Mouse (Mus musculus): ENCODE measurements around the gene Ptprm. TPM values are rescaled to one million over a fixed set of nuclear protein-coding genes. Genes with fewer than 3 reads are reported as not detected.

Gene Ptprm
- polyA plus RNA-seq, 1 experiment from 2014 or later = 19.7 TPM

- no peak overlapping the region for H3K27ac ChIP-seq (ENCODE audit: low read length)
- 37% methylated on average over 2 of the region's 2 CpGs for WGBS
- H3K9ac ChIP-seq (ENCODE audit: low read depth, low read length) = no peak overlapping the region
- no peak for ATAC-seq
- H3K4me2 ChIP-seq (ENCODE audit: low read length) = no peak overlapping the region
- H3K27me3 ChIP-seq (ENCODE audit: control insufficient read depth, insufficient read depth, low read depth, low read length) = no peaks in the 10 kb centered on the region
- H3K4me1 ChIP-seq (ENCODE audit: control insufficient read depth, insufficient read depth, low read length) = no peaks in the 10 kb centered on the region; the same call in 1 of the 2 replicates
- no peaks in the 10 kb centered on the region for H3K36me3 ChIP-seq (ENCODE audit: control insufficient read depth, insufficient read depth, low read length)
- H3K4me3 ChIP-seq (ENCODE audit: low read depth, low read length) = no peak overlapping the region
- no peaks in the 10 kb centered on the region for H3K9me3 ChIP-seq (replicated peaks; ENCODE audit: control insufficient read depth, low read length, poor library complexity, severe bottlenecking)
Measured at GRCm38 (mm10) chr17:66990761-66991160, 363.5 kb downstream of the Ptprm start.

- Histone ChIP-seq H3K9me3 (replicated peaks; ENCODE audit: control insufficient read depth, low read length, poor library complexity, severe bottlenecking) (no peaks in the 10 kb centered on the region), H3K27me3 (ENCODE audit: control insufficient read depth, insufficient read depth, low read depth, low read length) (no peaks in the 10 kb centered on the region), H3K27ac (ENCODE audit: low read length) (no peak overlapping the region), H3K36me3 (ENCODE audit: control insufficient read depth, insufficient read depth, low read length) (no peaks in the 10 kb centered on the region), H3K4me3 (ENCODE audit: low read depth, low read length) (no peak overlapping the region), H3K4me1 (ENCODE audit: control insufficient read depth, insufficient read depth, low read length) (no peaks in the 10 kb centered on the region; the same call in 1 of the 2 replicates), H3K9ac (ENCODE audit: low read depth, low read length) (no peak overlapping the region), H3K4me2 (ENCODE audit: low read length) (no peak overlapping the region)
- WGBS = 89% methylated on average over 1 of the region's 1 CpGs
- ATAC-seq = no peak
Measured at GRCm38 (mm10) chr17:66988014-66988413, 366.2 kb downstream of the Ptprm start.

GRCm38 (mm10) chr17:66981649-66982048 lies 372.6 kb downstream of the Ptprm start:
- no peaks in the 10 kb centered on the region for H3K27me3 ChIP-seq (ENCODE audit: control insufficient read depth, insufficient read depth, low read depth, low read length)
- 76% methylated on average over 2 of the region's 2 CpGs for WGBS
- H3K4me3 ChIP-seq (ENCODE audit: low read depth, low read length) = no peak overlapping the region
- ATAC-seq = no peak
- H3K36me3 ChIP-seq (ENCODE audit: control insufficient read depth, insufficient read depth, low read length) = no peaks in the 10 kb centered on the region
- H3K27ac ChIP-seq (ENCODE audit: low read length) = no peak overlapping the region
- no peaks in the 10 kb centered on the region for H3K9me3 ChIP-seq (replicated peaks; ENCODE audit: control insufficient read depth, low read length, poor library complexity, severe bottlenecking)
- H3K4me1 ChIP-seq (ENCODE audit: control insufficient read depth, insufficient read depth, low read length) = no peaks in the 10 kb centered on the region
- H3K4me2 ChIP-seq (ENCODE audit: low read length) = no peak overlapping the region
- H3K9ac ChIP-seq (ENCODE audit: low read depth, low read length) = no peak overlapping the region

GRCm38 (mm10) chr17:66979971-66980370 lies 374.3 kb downstream of the Ptprm start:
- Histone ChIP-seq H3K9ac (ENCODE audit: low read depth, low read length) (no peak overlapping the region), H3K4me2 (ENCODE audit: low read length) (no peak overlapping the region), H3K4me3 (ENCODE audit: low read depth, low read length) (no peak overlapping the region), H3K9me3 (replicated peaks; ENCODE audit: control insufficient read depth, low read length, poor library complexity, severe bottlenecking) (no peaks in the 10 kb centered on the region), H3K27ac (ENCODE audit: low read length) (no peak overlapping the region), H3K27me3 (ENCODE audit: control insufficient read depth, insufficient read depth, low read depth, low read length) (no peaks in the 10 kb centered on the region), H3K4me1 (ENCODE audit: control insufficient read depth, insufficient read depth, low read length) (no peaks in the 10 kb centered on the region), H3K36me3 (ENCODE audit: control insufficient read depth, insufficient read depth, low read length) (no peaks in the 10 kb centered on the region)
- no peak for ATAC-seq
- 69% methylated on average over 5 of the region's 5 CpGs for WGBS

GRCm38 (mm10) chr17:66976490-66976889 lies 377.8 kb downstream of the Ptprm start:
- 61% methylated on average over 5 of the region's 5 CpGs for WGBS
- no peaks in the 10 kb centered on the region for H3K27me3 ChIP-seq (ENCODE audit: control insufficient read depth, insufficient read depth, low read depth, low read length)

GRCm38 (mm10) chr17:66972976-66973375 lies 381.3 kb downstream of the Ptprm start:
- 87% methylated on average over 3 of the region's 3 CpGs for WGBS
- H3K4me3 ChIP-seq (ENCODE audit: low read depth, low read length) = no peak overlapping the region
- H3K4me1 ChIP-seq (ENCODE audit: control insufficient read depth, insufficient read depth, low read length) = no peaks in the 10 kb centered on the region
- no peak overlapping the region for H3K27ac ChIP-seq (ENCODE audit: low read length)
- no peak for ATAC-seq
- no peak overlapping the region for H3K9ac ChIP-seq (ENCODE audit: low read depth, low read length)
- no peaks in the 10 kb centered on the region for H3K36me3 ChIP-seq (ENCODE audit: control insufficient read depth, insufficient read depth, low read length)
- no peaks in the 10 kb centered on the region for H3K9me3 ChIP-seq (replicated peaks; ENCODE audit: control insufficient read depth, low read length, poor library complexity, severe bottlenecking)
- H3K27me3 ChIP-seq (ENCODE audit: control insufficient read depth, insufficient read depth, low read depth, low read length) = no peaks in the 10 kb centered on the region
- no peak overlapping the region for H3K4me2 ChIP-seq (ENCODE audit: low read length)

More at GRCm38 (mm10) chr17:66976490-66976889, 377.8 kb downstream of the Ptprm start:
- Histone ChIP-seq H3K36me3 (ENCODE audit: control insufficient read depth, insufficient read depth, low read length) (no peaks in the 10 kb centered on the region), H3K4me3 (ENCODE audit: low read depth, low read length) (no peak overlapping the region), H3K4me1 (ENCODE audit: control insufficient read depth, insufficient read depth, low read length) (no peaks in the 10 kb centered on the region), H3K27ac (ENCODE audit: low read length) (no peak overlapping the region), H3K9me3 (replicated peaks; ENCODE audit: control insufficient read depth, low read length, poor library complexity, severe bottlenecking) (no peaks in the 10 kb centered on the region), H3K4me2 (ENCODE audit: low read length) (no peak overlapping the region), H3K9ac (ENCODE audit: low read depth, low read length) (no peak overlapping the region)
- ATAC-seq = no peak

- H3K9ac ChIP-seq (ENCODE audit: low read depth, low read length) = no peak overlapping the region
- no peaks in the 10 kb centered on the region for H3K4me1 ChIP-seq (ENCODE audit: control insufficient read depth, insufficient read depth, low read length)
- H3K9me3 ChIP-seq (replicated peaks; ENCODE audit: control insufficient read depth, low read length, poor library complexity, severe bottlenecking) = no peaks in the 10 kb centered on the region
- no peak for ATAC-seq
- 67% methylated on average over 5 of the region's 5 CpGs for WGBS
- H3K36me3 ChIP-seq (ENCODE audit: control insufficient read depth, insufficient read depth, low read length) = no peaks in the 10 kb centered on the region
- H3K4me2 ChIP-seq (ENCODE audit: low read length) = no peak overlapping the region
- H3K27me3 ChIP-seq (ENCODE audit: control insufficient read depth, insufficient read depth, low read depth, low read length) = no peaks in the 10 kb centered on the region
- no peak overlapping the region for H3K27ac ChIP-seq (ENCODE audit: low read length)
- H3K4me3 ChIP-seq (ENCODE audit: low read depth, low read length) = no peak overlapping the region
Measured at GRCm38 (mm10) chr17:66960986-66961385, 393.3 kb downstream of the Ptprm start.

GRCm38 (mm10) chr17:66960557-66960956 lies 393.7 kb downstream of the Ptprm start:
- no peak overlapping the region for H3K27ac ChIP-seq (ENCODE audit: low read length)
- no peak overlapping the region for H3K4me3 ChIP-seq (ENCODE audit: low read depth, low read length)
- H3K9ac ChIP-seq (ENCODE audit: low read depth, low read length) = no peak overlapping the region
- no peaks in the 10 kb centered on the region for H3K36me3 ChIP-seq (ENCODE audit: control insufficient read depth, insufficient read depth, low read length)
- ATAC-seq = no peak
- H3K27me3 ChIP-seq (ENCODE audit: control insufficient read depth, insufficient read depth, low read depth, low read length) = no peaks in the 10 kb centered on the region
- 70% methylated on average over 6 of the region's 6 CpGs for WGBS
- no peak overlapping the region for H3K4me2 ChIP-seq (ENCODE audit: low read length)
- H3K9me3 ChIP-seq (replicated peaks; ENCODE audit: control insufficient read depth, low read length, poor library complexity, severe bottlenecking) = no peaks in the 10 kb centered on the region
- H3K4me1 ChIP-seq (ENCODE audit: control insufficient read depth, insufficient read depth, low read length) = no peaks in the 10 kb centered on the region

GRCm38 (mm10) chr17:66959815-66960214 lies 394.4 kb downstream of the Ptprm start:
- Histone ChIP-seq H3K4me1 (ENCODE audit: control insufficient read depth, insufficient read depth, low read length) (no peaks in the 10 kb centered on the region), H3K4me3 (ENCODE audit: low read depth, low read length) (no peak overlapping the region), H3K36me3 (ENCODE audit: control insufficient read depth, insufficient read depth, low read length) (no peaks in the 10 kb centered on the region), H3K9me3 (replicated peaks; ENCODE audit: control insufficient read depth, low read length, poor library complexity, severe bottlenecking) (no peaks in the 10 kb centered on the region), H3K4me2 (ENCODE audit: low read length) (no peak overlapping the region), H3K27me3 (ENCODE audit: control insufficient read depth, insufficient read depth, low read depth, low read length) (no peaks in the 10 kb centered on the region), H3K27ac (ENCODE audit: low read length) (no peak overlapping the region), H3K9ac (ENCODE audit: low read depth, low read length) (no peak overlapping the region)
- no peak for ATAC-seq
- 95% methylated on average over 2 of the region's 2 CpGs for WGBS

All from midbrain, embryonic 16.5 days (tissue).